Mouse (Mus musculus): Measurements from ENCODE around the gene Rec114. TPM values are rescaled to one million over a fixed set of nuclear protein-coding genes. Genes with fewer than 3 reads are reported as not detected.

The Rec114 gene
- polyA plus RNA-seq, 1 experiment = 5.0 TPM

DNA sequence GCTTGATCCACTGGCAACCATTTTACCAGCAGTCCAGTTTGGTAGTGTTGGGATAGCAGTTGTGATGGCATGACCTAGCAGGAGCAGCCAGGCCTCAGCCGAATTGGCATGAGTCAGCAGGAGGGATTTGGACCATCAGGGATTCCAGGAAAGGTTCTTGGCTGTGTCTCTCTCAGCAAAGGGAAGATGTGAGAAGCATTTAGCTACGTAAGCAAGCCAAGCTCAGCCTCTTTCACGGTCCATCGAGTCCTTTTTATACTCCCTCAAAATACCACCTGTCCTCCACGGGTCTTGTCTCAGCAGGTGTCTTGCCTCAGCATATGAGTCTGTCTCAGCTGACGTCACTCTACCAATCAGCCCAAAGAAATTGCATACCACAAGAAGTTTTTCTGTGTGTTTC, 60.4 kb downstream of the Rec114 start:
- no peak for DNase-seq (ENCODE audit: low read depth in 1 of 2, low spot score in 2 of 2)
- WGBS = 73% methylated on average over 6 of the region's 6 CpGs
- H3K36me3 ChIP-seq (ENCODE audit: control insufficient read depth, insufficient read depth, low read length) = no peaks in the 10 kb centered on the region
- no peak for TF ChIP-seq POLR2A (IDR thresholded peaks at IDR 0.05; ENCODE audit: low read depth, low read length)
- TF ChIP-seq CTCF (IDR thresholded peaks at IDR 0.05; ENCODE audit: extremely low read depth, insufficient read depth, insufficient read length, insufficient replicate concordance) = no peak
- no peak overlapping the region for H3K4me3 ChIP-seq (ENCODE audit: extremely low read depth, insufficient read depth, insufficient read length)
- no peaks in the 10 kb centered on the region for H3K27me3 ChIP-seq (ENCODE audit: control insufficient read depth, insufficient read depth, low read length)
- no peak overlapping the region for H3K27ac ChIP-seq (ENCODE audit: insufficient read depth, low read length)
- H3K4me1 ChIP-seq (ENCODE audit: control insufficient read depth, insufficient read depth, insufficient read length) = no peaks in the 10 kb centered on the region

DNA sequence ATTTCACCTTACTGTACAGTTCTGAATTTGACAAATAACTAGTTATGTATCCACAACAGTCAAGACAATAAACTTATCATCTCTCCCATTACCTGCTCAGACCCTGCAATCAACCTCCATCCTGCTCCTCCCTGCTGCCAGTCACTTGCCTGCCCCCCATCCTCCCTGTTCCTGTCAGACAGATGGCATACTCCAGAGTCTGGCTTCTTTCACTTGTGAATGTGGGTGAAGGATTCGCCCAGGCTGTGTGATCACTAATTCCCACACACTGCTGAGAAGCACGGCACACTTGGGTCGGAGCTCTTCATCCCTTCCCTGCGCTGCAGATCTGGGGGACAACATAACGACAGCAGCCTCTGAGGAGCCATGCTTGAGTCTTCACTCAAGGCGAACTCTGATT, 61.7 kb downstream of the Rec114 start:
- no peak for DNase-seq (ENCODE audit: low read depth in 1 of 2, low spot score in 2 of 2)
- H3K27me3 ChIP-seq (ENCODE audit: control insufficient read depth, insufficient read depth, low read length) = no peaks in the 10 kb centered on the region
- H3K27ac ChIP-seq (ENCODE audit: insufficient read depth, low read length) = no peak overlapping the region
- no peak overlapping the region for H3K4me3 ChIP-seq (ENCODE audit: extremely low read depth, insufficient read depth, insufficient read length)
- H3K36me3 ChIP-seq (ENCODE audit: control insufficient read depth, insufficient read depth, low read length) = no peaks in the 10 kb centered on the region
- no peaks in the 10 kb centered on the region for H3K4me1 ChIP-seq (ENCODE audit: control insufficient read depth, insufficient read depth, insufficient read length)
- TF ChIP-seq POLR2A (IDR thresholded peaks at IDR 0.05; ENCODE audit: low read depth, low read length) (no peak), CTCF (IDR thresholded peaks at IDR 0.05; ENCODE audit: extremely low read depth, insufficient read depth, insufficient read length, insufficient replicate concordance) (no peak)
- WGBS = 89% methylated on average over 6 of the region's 6 CpGs

DNA sequence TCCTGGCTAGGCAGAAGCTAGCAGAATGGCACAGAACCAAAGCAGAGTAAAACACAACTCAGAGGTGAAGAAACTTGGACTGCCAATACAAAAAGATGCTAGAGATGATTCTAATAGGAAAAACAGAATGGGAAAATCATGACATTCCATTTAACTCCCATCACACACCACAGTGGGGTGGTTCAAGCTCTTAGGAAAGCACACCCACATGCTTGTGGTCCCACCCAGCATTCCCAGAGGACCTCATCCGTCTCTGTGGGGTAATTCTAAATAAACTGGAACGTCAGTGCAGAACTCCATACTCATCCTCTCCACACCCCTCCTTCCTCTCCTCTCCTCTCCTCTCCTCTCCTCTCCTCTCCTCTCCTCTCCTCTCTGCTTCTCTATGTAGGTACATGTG, 62.4 kb downstream of the Rec114 start:
- Histone ChIP-seq H3K27ac (ENCODE audit: insufficient read depth, low read length) (no peak overlapping the region), H3K4me1 (ENCODE audit: control insufficient read depth, insufficient read depth, insufficient read length) (no peaks in the 10 kb centered on the region), H3K4me3 (ENCODE audit: extremely low read depth, insufficient read depth, insufficient read length) (no peak overlapping the region), H3K36me3 (ENCODE audit: control insufficient read depth, insufficient read depth, low read length) (no peaks in the 10 kb centered on the region), H3K27me3 (ENCODE audit: control insufficient read depth, insufficient read depth, low read length) (no peaks in the 10 kb centered on the region)
- WGBS = 74% methylated on average over 2 of the region's 2 CpGs
- no peak for DNase-seq (ENCODE audit: low read depth in 1 of 2, low spot score in 2 of 2)
- TF ChIP-seq CTCF (IDR thresholded peaks at IDR 0.05; ENCODE audit: extremely low read depth, insufficient read depth, insufficient read length, insufficient replicate concordance) (no peak), POLR2A (IDR thresholded peaks at IDR 0.05; ENCODE audit: low read depth, low read length) (no peak)

DNA sequence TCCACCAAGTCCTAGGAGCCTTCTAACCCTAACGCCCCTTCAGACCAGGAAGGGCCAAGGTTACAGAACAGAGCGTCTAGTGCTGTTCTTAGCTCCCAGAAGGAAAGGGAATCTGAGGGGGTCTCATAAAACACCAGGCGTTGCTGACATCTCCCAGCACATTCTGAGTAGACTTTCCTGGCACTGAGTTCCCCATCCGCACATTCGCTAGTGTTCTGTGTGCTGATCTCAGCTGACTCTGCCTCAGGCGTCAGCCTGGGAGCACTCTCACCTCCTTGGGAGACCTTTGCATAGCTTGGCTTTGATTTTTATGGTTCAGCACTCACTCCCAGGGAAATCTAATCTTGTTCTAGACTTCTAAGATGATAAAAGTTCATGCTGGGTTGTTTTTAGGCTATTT, 68.4 kb downstream of the Rec114 start:
- WGBS = 77% methylated on average over 6 of the region's 6 CpGs
- H3K27ac ChIP-seq (ENCODE audit: insufficient read depth, low read length) = no peak overlapping the region
- no peak overlapping the region for H3K4me3 ChIP-seq (ENCODE audit: extremely low read depth, insufficient read depth, insufficient read length)
- DNase-seq (ENCODE audit: low read depth in 1 of 2, low spot score in 2 of 2) = no peak
- H3K36me3 ChIP-seq (ENCODE audit: control insufficient read depth, insufficient read depth, low read length) = no peaks in the 10 kb centered on the region
- no peaks in the 10 kb centered on the region for H3K27me3 ChIP-seq (ENCODE audit: control insufficient read depth, insufficient read depth, low read length)
- no peaks in the 10 kb centered on the region for H3K4me1 ChIP-seq (ENCODE audit: control insufficient read depth, insufficient read depth, insufficient read length)
- TF ChIP-seq POLR2A (IDR thresholded peaks at IDR 0.05; ENCODE audit: low read depth, low read length) (no peak), CTCF (IDR thresholded peaks at IDR 0.05; ENCODE audit: extremely low read depth, insufficient read depth, insufficient read length, insufficient replicate concordance) (no peak)

DNA sequence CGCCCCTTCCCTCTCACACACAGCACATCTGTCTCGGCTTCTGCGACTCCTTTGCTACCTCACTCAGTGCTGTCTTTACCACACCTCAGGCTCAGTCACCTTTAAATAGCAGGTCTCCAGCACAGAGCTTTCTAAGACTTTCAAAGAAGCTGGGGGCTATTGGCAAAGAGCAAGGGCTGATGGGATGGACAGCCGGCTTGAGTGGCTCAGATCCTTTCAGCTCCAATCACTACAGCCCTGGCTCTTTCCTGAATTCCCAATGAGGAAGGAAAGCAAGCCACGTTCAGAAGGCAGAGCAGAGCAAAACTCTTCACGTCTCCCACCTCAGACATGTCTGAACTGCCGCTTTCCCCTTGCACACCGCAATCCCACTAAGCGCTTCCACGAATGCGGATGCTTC, 69.0 kb downstream of the Rec114 start:
- Histone ChIP-seq H3K27me3 (ENCODE audit: control insufficient read depth, insufficient read depth, low read length) (no peaks in the 10 kb centered on the region), H3K36me3 (ENCODE audit: control insufficient read depth, insufficient read depth, low read length) (no peaks in the 10 kb centered on the region), H3K4me3 (ENCODE audit: extremely low read depth, insufficient read depth, insufficient read length) (no peak overlapping the region), H3K27ac (ENCODE audit: insufficient read depth, low read length) (no peak overlapping the region), H3K4me1 (ENCODE audit: control insufficient read depth, insufficient read depth, insufficient read length) (no peaks in the 10 kb centered on the region)
- TF ChIP-seq POLR2A (IDR thresholded peaks at IDR 0.05; ENCODE audit: low read depth, low read length) (no peak), CTCF (IDR thresholded peaks at IDR 0.05; ENCODE audit: extremely low read depth, insufficient read depth, insufficient read length, insufficient replicate concordance) (no peak)
- 76% methylated on average over 11 of the region's 11 CpGs for WGBS
- DNase-seq (ENCODE audit: low read depth in 1 of 2, low spot score in 2 of 2) = no peak

DNA sequence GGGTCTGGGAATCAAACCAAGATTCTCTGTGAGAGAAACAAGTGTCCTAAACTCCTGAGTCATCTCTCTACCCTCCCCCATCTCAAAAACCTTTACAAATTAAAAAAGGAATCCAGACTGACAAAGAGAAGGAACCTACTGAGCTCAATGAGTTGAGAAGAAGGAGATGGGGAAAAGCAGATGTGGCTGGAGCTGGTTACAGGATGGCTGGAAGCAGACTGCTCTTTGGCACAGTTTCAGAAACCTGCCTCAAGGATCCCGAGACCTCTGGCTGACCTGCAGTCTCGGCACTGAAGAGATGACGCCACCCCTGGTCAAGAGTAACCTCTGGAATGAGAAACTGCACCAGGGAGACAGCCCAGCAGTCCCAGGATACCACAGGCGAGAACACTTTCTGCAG, 71.3 kb downstream of the Rec114 start:
- Histone ChIP-seq H3K27me3 (ENCODE audit: control insufficient read depth, insufficient read depth, low read length) (no peaks in the 10 kb centered on the region), H3K4me3 (ENCODE audit: extremely low read depth, insufficient read depth, insufficient read length) (no peak overlapping the region), H3K4me1 (ENCODE audit: control insufficient read depth, insufficient read depth, insufficient read length) (no peaks in the 10 kb centered on the region), H3K36me3 (ENCODE audit: control insufficient read depth, insufficient read depth, low read length) (no peaks in the 10 kb centered on the region), H3K27ac (ENCODE audit: insufficient read depth, low read length) (no peak overlapping the region)
- no peak for DNase-seq (ENCODE audit: low read depth in 1 of 2, low spot score in 2 of 2)
- TF ChIP-seq CTCF (IDR thresholded peaks at IDR 0.05; ENCODE audit: extremely low read depth, insufficient read depth, insufficient read length, insufficient replicate concordance) = no peak
- TF ChIP-seq POLR2A (IDR thresholded peaks at IDR 0.05; ENCODE audit: low read depth, low read length) = no peak
- 77% methylated on average over 4 of the region's 4 CpGs for WGBS

DNA sequence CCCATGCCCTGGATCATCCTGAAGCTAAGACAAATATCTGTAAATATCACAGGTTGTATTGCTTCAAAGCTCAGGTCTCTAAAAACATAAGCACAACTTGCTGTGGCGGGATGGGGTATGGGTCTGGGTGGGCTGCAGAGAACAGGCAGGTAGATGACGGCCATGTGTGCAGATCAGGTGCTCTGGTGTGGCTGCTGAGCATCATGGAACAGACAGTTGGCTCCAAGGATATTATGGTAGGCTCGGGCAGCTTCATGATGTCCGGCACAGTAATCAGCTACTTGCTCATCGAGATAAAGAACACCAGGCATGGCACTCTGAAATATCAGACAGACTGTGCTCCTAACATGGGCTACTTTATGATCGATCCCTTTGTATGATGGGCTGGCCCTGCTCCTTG, 73.9 kb downstream of the Rec114 start:
- Histone ChIP-seq H3K27me3 (ENCODE audit: control insufficient read depth, insufficient read depth, low read length) (no peaks in the 10 kb centered on the region), H3K4me3 (ENCODE audit: extremely low read depth, insufficient read depth, insufficient read length) (no peak overlapping the region), H3K27ac (ENCODE audit: insufficient read depth, low read length) (no peak overlapping the region), H3K36me3 (ENCODE audit: control insufficient read depth, insufficient read depth, low read length) (peaks cover 5% of the 10 kb centered on the region), H3K4me1 (ENCODE audit: control insufficient read depth, insufficient read depth, insufficient read length) (no peaks in the 10 kb centered on the region)
- TF ChIP-seq POLR2A (IDR thresholded peaks at IDR 0.05; ENCODE audit: low read depth, low read length) = no peak
- TF ChIP-seq CTCF (IDR thresholded peaks at IDR 0.05; ENCODE audit: extremely low read depth, insufficient read depth, insufficient read length, insufficient replicate concordance) = no peak
- DNase-seq (ENCODE audit: low read depth in 1 of 2, low spot score in 2 of 2) = no peak
- 94% methylated on average over 6 of the region's 6 CpGs for WGBS
